Mouse (Mus musculus): ENCODE measurements at regions not wholly inside any gene's neighbourhood (a gene's known extent, or its start where the extent isn't known, plus 50 kb on each side); places are given as distances from the start of the nearest gene placed in this dataset.
A peak's percentile ranks its signal among the peaks of the same experiment; 100 is the strongest.

DNA sequence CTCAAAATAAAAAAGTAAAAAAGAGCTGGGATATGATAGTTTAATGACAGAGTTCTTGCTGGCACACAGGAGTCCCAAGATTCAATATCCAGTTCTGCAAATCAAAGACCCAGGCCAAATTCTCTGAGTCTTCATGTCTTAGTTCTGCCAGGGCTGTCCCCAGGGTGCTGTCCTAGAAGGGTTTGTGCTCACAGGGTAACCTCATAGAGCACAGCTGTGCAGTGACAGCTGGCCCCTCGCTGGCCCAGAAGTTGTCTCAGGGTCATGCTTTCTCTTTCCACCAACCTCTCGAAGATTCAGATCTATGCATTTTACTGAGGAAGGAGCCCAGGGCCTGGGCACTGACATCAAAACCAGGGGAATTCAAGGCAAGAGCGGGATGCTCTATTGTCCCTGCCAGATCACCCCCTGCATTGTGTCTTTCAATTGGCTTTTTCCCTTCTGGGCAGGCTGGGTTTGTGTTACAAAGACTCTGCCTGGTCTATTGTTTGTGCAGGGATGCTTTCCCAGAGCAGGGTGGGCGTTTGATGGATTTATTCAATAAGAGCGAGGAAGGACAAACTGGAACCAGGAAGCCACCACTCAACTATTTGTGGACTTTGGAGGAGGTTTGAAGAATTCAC is 121.9 kb upstream of the Serp2 start:
- DNase-seq (ENCODE audit: low read depth, low spot score) = no peak

DNA sequence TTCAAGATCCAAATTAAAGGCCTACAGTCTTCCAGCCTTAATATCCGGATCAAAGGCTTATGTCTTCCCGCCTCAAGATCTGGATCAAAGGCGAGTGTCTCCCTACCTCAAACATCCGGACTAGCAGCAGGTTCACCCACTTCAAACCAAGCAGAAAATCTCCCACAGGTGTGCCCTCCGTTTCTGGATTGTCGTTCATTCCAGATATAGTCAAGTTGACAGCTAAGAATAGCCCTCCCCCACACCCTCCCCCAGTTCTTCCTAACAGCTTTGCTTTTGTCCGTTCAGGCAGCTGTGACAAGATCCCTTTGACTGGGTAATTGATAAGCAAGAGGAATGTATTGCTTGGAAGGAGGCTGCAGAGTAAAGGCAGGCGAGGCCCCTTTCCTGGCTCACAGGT is 118.3 kb upstream of the Serp2 start:
- DNase-seq (ENCODE audit: low read depth, low spot score) = no peak

DNA sequence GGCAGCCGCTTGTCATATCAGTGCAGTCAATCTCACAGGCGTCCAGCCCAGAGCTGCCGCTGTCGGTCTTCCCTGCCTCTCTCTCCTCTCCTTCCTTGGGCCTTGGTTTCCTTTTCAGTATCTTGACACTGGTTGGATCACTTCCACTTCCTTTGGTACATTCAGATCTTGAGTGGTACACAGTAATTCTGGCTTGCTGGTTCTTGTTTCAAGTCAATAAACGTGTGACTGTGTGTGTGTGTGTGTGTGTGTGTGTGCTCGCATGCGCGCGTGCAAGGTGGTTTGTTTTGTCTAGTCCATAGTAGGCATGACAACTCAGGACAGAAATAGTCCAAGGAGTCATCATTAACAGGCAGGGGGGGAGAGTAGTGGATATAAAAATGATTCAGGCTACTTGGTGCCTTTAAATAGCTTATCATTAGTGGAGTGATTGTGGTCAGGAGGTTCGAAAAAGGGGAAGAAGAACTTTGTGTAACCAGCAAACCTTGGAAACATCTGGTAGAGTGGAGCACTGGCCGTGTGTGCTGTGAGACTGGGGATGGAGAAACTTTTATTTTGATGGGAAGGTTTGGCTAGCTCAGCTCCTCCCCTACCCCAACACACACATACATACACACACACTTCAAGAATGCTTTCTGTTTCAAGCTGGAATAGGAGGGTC is 117.1 kb upstream of the Serp2 start:
- DNase-seq (ENCODE audit: low read depth, low spot score) = no peak

DNA sequence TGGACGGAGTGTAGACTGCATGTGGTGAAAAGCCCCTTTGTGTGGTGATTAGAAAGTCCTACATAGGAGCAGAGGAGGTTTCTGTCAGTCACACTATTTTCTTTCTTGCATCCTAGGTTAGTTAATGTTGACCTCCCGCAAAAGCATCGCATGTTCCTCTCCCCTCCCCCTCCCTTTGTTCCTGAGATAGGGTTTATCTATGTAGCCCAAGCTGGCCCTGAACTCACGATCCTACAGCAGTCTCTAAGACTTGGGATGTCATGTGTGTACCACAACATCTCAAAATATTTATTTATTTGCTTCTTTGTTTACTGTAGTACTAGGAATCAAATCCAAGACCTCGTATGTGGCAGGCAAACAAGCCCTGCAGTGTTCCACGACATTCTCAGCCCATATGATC is 116.2 kb upstream of the Serp2 start:
- no peak for DNase-seq (ENCODE audit: low read depth, low spot score)

DNA sequence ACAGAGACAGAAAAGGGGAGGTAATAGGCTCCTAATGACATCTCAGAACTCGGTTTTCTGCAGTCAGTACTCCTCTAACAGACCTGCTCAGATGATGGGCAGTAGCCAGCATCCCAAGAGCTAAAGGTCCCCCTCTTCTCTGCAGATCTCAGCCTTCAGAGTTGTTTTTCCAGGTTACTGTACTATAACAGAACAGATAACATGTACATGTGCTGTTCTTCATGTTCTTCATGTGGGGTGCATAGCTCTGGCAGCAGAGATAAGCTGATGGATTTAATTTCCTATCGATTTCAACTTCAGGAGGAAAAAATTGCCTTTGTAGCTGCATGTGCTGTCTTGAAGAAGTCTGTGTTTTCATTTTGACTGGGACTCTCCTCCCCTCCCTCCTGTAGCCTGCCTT is 115.8 kb upstream of the Serp2 start:
- no peak for DNase-seq (ENCODE audit: low read depth, low spot score)

DNA sequence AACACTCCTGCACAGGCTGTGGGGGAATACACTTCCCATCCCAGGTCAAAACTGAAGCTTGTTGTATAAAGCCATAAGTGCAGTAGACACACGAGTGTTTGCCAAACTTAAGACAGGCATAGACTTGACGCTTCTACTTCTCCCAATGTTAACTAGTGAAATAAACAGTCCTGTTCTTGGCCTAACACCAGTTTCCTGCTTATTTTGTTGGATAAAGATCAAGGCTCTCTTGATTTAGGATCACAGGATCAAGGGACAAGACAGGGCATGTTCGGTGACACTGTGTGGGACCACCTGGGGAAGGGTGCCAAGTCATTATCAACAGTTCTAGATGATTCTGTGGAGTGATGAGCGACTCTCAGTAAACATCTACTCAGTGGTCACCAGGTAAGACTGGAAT is 114.3 kb upstream of the Serp2 start:
- no peak for DNase-seq (ENCODE audit: low read depth, low spot score)

DNA sequence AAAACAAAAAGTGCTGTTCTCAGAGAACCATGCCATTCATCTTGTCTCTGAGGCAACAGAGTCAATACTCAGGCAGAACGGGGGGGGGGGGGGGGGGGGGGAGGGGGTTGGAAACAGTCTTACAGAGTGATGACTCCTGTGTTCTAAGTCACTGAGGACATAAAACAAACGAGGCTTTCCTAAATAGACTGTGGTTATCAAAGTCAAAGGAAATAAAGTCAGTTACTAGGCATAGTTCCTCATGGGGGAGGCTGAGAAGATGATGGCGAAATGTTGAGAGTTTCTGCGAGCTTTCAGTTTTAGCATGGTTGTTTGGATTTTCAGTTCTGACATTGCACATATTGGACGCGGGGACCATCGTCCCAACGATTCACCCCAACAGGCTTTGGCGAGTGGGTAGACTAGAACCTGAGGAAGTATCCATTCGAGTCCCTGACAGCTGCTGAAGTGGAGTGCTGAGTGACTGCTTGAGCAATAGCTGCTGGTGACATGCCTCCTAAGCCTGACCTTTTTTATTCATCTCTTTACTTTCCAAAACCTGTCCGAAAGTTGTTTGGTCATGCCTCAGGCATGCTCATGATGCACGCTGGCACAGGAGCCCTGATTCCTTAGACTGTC is 109.2 kb upstream of the Serp2 start:
- DNase-seq (ENCODE audit: low read depth, low spot score) = no peak

DNA sequence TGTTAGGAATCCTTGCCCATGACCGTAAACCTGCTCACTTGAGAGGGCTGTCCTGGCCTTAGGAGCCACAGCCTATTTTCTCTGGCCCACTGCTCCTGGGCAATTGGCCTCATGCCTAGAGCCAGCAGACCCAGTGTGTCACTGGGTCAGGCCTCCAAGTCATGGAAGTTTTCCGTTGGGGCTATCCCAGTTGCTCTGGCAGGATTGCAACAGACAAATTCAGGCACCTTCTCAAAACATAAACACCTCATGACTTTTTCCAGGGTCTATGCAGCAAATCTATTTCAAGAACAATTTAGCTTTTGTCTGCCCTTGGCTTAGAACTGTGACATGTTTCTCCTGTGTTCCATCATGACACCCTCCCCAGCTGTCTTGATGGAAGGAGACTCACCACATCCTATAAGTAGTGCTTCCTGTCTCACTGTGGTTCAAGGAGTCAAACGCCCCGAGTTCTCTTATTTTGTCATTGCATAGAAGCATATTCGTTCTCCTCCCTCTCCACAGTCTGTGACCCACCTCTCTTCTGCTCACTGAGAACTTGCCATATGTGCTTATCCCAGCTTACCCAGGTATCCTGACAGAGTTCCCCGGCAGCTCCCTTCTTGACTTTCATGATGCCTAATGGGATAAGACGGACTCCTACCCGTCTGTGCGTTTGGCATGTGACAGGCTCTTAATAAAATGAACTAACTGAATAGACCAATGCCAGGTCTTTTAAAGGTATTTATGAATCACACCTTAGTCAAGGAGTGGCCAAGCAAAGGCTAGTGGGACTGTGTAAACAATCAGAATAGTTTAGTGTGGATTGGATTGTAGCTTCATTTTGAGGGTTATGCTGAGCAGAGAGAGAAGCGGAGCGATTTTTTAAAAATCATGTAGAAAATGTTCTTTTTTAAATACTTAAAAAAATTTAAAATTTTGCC is 108.2 kb upstream of the Serp2 start:
- DNase-seq (ENCODE audit: low read depth, low spot score) = peak; percentile 73

DNA sequence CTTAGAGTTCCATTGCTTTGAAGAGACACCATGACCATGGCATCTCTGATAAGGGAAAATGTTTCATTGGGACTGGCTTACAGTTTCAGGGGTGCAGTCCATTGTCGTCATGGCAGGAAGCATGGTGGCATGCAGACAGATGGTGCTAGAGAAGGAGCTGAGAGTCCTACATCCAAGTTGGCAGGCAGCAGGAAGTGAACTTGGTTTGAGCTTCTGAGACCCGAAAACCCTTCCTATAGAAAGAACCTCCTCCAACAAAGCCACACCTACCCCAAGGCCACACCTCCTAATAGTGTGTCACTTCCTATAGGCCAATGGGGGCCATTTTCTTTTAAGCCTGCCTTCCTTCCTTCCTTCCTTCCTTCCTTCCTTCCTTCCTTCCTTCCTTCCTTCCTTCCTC is 107.1 kb upstream of the Serp2 start:
- peak; percentile 19 for DNase-seq (ENCODE audit: low read depth, low spot score)

DNA sequence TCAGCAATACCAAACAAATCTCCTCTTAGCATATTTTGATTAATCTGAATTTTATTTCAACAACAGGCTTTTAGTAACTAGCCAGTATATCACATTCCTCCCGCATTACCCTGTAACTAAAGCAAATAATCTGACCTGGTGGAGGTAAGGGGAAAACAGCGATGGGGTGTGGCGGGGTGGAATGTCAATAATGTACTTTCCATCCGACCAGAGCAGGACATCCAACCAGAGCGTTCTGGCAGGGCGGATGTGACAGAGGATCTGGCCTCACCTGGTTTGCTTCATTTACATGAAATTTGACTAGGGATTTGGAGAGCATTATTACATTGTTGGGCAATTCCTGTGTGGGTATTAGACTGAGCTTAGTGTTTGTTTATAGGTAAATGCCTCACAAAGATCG is 106.2 kb upstream of the Serp2 start:
- no peak for DNase-seq (ENCODE audit: low read depth, low spot score)

DNA sequence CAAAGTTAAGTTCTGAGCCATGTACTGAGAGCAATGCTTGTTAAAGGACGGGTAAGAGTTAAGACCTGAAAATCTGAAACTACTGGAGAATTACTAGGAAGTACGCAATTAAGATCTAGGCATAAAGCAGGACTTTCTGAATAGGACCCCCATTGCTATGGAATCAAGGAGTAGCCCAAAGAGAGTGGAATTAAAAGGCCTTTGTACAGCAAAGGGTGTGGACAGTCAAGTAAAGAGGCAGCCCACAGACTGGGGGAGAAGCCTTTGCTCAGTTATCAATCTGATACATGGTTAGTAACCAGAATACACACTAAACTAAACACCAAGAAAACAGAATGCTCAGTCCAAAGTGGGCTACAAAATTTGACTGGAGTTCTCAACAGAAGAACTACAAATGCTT is 104.2 kb upstream of the Serp2 start:
- no peak for DNase-seq (ENCODE audit: low read depth, low spot score)

DNA sequence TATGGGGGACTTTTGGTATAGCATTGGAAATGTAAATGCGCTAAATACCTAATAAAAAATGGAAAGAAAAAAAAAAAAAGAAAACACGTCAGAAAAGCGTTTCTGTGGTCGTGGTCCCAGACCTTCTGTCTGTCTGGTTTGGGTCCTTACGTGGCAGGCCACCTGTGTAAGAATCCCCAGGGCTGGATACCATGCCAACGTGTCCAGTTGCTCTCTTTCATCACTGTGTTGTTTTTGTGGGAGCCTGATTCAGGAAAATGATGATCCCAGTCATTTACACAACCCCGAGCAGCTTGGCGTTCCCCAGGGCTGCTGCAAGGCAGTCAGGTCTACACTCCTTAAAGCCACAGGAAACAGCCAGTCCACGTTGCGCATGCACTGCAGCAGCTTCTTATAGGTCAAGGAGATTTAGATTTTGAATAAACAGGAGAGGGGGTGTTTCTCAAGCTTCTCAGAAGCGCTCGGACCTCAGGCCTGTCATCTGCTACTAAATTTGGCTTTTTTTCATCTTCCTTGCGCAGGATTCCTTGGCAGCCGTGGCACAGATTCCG is 102.3 kb upstream of the Serp2 start:
- peak; percentile 8 for DNase-seq (ENCODE audit: low read depth, low spot score)

DNA sequence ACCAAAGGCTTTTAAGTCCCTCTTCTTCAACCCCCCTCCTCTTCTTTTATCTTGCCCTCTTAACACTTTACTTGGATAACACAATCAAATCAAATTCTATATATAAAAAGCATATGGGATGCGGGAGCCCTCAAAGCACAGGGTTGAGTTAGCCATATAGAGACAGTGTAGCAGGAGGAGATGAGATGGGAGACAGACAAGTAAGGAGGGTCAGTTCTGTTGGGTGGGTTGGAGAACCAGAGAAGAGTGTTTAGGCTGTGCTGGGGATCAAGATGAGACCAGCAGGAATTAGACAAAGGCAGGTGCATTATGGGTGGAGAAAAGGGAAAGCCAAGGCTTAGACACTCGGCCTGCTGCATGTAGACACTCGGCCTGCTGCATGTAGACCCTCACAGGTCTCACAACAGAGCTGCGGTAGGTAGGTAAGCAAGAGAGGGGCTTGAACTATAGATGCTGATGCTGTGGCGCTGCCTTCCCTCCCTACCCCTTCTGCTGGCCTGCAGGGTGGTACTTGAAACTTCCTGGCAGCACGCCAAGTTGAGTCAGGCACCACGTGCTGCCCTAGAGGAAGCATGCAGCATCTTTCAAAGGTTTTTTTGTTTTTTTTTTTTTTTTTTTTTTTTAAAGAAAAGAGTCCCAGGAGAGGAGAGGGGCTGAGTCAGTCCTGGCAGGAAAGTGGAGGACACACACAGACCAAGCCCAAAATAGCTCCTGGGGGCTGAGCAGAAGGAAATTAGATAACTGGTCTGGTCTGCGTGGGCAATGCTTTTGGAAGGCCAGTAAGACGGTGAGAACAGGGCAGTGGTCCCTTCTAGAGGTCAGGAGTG is 101.3 kb upstream of the Serp2 start:
- peak; percentile 90 for DNase-seq (ENCODE audit: low read depth, low spot score)

DNA sequence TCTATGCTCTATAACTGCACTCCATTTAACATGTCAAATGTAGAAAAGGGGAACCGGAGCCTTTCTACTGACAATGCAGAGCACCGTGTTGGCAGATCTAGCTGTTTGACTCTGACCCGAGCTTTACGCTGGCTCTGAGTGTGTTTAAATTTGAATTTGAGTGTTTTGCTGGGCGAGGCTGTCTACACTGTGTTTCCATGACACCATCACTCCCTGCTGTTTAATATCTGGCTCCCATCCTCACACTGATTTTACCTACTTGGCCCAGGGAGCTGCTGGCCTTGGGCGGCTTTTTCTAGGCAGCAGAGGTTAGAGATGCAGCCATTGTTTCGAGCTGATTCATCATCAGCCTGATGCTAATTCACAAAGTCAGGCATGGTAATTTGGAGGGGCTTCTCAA is 100.7 kb upstream of the Serp2 start:
- peak; percentile 48 for DNase-seq (ENCODE audit: low read depth, low spot score)

DNA sequence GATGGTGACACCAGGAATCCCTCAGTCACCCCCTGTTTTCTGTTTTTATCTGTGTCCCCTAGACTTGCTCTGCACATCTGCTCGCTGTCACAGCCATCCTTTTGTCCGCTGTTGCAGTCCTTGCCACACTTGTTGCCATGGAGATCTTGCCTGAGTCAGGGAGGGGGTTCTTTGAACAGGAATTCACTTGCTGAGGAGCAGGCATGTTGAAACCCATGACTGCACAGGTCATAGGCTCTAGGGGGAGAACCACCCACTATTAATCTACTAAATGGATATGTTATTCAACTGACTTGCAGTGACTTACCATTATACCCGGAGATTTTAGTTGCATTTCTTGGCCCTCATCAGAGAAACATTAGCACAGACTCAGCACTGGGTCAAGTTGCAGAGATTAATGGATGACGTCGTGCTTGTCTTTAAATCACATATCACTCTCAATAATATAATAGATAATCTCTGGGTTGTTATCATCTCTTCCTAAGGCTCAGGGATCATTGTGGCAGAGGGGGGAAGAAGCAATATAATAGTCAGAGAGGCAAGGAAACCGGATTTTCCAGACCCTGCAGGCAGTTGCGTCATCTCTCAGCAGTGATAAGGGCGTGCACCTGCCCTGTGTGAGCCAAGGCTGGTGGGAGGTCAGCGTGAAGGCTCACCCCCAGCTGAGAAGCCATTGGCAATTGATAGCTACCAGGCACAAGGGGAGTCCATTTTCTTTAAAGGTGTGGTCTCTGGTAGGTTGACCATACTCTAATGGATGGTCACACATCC is 95.9 kb upstream of the Serp2 start:
- DNase-seq (ENCODE audit: low read depth, low spot score) = no peak

DNA sequence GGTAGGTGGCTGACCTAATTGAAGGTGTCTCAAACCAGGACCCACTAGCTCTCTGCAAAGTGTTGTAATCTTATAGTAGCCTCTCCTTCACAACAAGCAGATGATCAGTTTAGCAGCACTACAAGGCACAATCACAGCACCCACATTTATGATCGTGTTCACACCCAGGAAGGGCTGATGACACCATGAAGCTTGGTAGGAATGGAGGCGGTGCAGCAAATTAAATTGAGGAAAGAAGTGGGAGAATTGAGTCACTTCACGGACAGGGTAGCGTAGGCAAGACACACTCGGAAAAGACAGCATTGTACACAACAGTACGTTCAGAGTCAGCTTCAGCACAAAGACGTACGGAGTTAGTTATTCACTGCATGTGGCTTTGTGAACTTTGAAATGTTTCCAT is 94.4 kb upstream of the Serp2 start:
- DNase-seq (ENCODE audit: low read depth, low spot score) = no peak

DNA sequence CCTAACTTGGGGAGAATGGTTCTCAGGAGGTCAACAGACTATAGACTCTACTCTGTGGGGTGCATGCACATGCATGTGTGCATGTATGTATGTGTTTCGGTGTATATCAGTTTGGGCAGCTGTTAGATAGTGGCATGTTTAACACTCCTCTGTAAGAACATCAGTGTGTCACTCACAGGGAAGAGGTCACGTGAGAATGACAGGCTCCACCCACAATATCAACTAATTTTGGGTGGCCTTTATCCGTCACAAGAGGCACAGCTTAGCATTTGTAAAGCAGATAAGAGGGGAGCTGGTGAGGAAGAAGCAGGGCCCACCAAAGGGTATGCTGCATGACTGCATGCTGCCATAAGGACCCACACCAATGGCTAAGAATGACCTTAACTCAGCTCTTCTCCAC is 93.2 kb upstream of the Serp2 start:
- DNase-seq (ENCODE audit: low read depth, low spot score) = no peak

DNA sequence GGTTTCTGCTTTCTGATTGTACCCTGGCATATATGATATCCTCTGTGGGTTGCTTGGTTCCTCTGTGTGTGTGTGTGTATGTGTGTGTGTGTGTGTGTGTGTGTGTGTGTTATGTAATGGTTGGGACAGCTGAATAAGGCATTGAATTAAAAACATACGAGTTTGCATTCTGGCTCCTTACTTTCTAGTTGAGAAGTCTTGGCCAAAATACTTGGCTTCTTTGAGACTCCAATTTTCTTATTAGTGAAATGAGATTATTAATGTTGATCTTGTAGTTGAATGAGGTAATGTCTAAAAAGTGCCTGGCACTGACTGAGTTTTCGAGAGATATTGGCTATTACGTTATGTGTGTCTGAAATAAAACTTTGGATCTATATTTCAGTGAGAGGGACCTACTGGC is 88.0 kb upstream of the Serp2 start:
- DNase-seq (ENCODE audit: low read depth, low spot score) = no peak

DNA sequence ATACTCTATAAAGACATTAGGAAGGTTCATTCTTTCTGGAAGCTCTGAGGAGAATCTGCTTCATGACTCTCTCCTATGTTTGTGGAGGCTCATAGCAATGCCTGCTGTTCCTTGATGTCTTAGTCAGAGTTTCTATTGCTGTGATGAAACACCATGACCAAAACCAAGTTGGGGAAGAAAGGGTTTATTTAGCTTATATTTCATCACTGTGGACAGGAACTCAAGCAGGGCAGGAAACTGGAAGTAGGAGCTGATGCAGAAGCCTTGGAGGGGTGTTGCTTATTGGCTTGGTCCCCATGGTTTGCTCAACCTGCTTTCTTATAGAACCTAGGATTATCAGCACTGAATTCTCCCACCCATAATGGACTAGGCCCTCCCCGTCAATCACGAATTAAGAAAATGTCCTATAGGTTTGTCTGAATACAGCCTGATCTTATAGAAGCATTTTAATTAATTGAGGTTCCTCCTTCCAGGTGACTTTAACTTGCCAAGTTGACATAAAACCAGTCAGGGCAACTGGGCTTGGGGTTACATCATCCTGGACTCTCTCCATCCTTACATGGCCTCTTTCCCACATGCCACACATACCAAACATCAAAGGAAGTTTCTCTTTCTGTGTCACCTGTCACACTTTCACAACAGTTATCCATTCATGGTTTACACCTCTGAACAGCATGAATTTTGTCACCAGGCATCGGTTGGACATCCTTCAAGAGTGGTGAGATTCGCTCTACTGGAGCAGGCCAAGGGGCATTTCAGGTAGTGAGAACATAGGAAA is 85.3 kb upstream of the Serp2 start:
- DNase-seq (ENCODE audit: low read depth, low spot score) = no peak

DNA sequence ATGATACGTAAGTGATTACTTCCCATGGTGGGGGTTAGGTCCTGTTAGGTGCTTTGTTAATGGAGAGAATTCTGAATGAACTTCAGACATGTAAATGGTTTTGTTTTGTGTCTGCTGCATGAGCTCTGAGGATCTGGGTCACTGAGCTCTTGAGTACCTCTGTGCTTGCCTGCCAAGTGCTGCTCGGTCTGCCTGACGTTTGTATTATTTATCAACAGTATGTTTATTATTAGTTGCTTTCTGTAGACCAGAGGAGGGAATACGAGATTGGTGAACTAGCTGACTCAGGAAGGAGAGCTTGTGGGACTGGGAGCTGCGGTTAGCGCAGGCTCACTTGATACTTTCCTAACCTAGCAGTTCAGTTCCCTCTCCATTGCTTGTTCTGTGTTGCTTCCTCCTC is 76.5 kb upstream of the Serp2 start:
- no peak for DNase-seq (ENCODE audit: low read depth, low spot score)

Data from 3T3-L1 (cell line).